Mouse (Mus musculus) gastrocnemius, adult 18-20 months (tissue): ENCODE data around the gene Tmem229b. TPM values are rescaled to one million over a fixed set of nuclear protein-coding genes. Genes with fewer than 3 reads are reported as not detected.
A peak's percentile ranks its signal among the peaks of the same experiment; 100 is the strongest.
"Not testable (repeated sequence)": the region's sequence is repeated elsewhere in the genome, so short reads cannot be mapped to it uniquely, and the experiment has no call there.

ENCODE experiments used
- DNase-seq: peaks from one replicate; pipeline ENCODE4 v3.0.0; 2021; ENCODE audit warnings: low spot score
- long read RNA-seq, 2 experiments: library from polyadenylated mRNA; stranded (forward); transcript quantifications; one replicate each; pipeline ENCODE4 v2.0.0; 2021
- total RNA-seq, 2 experiments: library from RNA; stranded (reverse); gene quantifications; 2 replicates each; pipeline ENCODE4 v1.2.3; 2021

The Tmem229b gene
- total RNA-seq = 1 to 10 TPM; 2.5 to 5.5 TPM
- long read RNA-seq, experiment 1, partial matches to known transcripts = 0 of 3 reads
- long read RNA-seq, experiment 1, other reads (novel, unspliced or antisense) = 2 of 3 reads
- long read RNA-seq, experiment 2, partial matches to known transcripts = 0 of 7 reads
- long read RNA-seq, experiment 2, other reads (novel, unspliced or antisense) = 6 of 7 reads

DNA sequence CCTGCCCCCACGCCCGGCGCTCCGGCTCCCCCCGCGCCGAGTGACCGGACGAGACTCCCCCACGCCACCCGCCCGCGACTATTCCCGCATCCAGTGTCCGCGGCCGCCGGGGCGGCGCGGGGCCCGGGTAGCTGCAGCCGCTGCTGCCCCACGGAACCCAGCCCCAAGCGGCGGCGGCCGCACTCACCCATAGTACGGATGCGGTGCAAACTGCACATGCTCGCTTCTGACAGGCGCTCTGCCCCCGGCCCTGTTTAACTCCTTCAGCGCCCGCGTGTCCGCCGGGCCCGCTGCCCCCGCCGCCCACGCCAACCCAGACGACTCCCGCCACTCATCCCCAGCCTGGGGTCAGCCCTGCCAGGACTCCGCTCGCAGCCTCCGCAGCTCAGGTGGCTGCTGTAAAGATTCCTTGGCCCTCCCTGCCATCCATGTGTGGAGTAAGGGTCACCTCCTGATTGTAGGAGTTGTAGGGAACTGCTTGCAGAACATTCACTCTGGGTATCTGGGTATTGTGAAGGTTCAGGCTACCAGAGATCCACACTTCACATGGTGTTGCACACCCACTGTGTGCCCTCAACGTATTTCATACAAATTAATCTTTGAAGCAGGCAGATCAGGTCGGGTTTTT lies at the start of gene Tmem229b:
Tmem229b (minus strand) TSS at position 502 of the 628 bp plus-strand sequence.
- peak; percentile 13 for DNase-seq

DNA sequence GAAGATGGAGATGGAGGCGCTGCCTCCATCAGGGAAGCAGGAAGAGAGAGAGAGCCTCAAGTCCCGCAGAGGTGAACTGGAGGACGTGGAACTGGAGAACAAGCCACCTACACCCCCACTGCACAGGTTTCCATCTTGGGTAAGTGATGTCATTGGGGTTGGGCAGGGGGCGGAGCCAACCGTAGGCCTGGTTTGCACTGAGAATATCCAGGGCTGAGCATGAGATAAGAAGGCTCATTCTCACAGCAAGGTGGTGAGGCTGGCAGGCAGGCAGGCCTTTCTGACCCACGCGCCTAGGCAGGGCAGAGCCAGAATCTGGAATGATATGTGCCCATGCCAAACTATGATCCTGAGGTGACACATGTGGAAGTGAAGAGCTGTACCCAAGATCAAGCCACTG lies 47.8 kb upstream of the Tmem229b start:
- DNase-seq = no peak

DNA sequence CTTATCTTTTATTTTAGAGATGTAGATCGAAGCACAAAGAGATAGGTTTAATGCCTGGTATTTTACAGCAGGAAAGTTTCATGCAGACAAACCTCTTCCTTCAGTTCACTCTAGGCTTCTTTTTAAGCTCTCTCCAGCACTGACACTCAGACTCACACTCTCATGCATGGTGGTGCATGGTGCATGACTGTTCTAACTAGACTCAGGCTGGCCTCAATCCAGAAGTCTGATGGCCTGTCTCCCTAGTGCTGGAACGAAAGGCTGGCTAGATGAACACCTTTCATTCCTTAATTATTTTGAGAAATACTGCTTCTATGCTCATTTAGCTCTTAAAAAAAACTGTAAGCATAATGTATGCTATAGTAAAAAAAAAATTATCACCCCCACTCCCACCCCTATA lies 44.6 kb upstream of the Tmem229b start:
- no peak for DNase-seq

DNA sequence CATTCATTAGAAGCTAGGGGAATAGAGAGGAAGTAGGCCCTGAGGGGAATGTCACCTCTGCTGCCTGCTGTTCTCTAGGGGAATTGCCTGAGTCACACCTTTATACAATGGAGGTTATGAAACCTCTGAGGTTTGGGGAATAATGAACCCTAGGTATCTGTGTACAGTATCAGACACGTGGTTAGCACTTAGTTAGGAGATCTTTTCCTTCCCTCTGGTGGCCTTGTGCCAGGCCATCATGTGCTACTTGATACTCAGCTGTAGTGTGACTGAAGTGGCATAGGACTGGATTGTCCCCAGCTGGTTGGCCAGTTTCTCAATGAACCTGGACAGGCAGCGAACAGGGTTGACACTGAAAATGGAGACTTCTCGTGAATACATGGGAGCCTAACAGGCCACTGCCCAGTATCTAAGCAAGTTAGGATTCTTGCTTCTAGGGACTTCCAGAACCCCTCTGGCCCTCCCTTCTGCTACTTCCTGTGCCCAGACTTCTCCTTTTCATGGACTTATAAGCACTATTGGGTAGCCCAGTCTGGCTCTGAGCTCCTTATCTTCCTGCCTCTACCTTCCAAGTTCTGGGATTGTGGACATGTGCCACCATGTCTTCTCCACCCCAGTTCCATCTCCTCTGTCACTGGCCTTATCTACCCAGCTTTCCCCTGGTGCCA lies 43.3 kb upstream of the Tmem229b start:
- no peak for DNase-seq

DNA sequence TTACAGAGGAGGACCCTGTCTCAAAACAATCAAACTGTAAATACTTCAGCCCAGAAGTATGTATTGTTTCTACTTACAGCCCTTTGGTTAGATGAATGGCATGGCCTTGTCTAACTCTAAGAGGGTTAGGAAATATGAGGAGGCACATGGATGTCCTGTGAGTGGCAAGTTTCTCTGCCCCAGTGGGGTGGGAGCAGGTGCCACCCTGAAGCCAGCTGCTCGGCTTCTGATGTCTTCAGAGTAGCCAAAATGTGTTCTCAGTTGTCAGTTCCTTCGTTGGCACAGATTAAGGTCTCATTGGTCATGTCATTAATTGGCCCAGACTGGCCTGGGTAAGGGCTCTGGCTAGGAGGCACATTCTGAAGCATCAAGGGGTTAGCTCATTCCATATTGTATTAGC lies 42.4 kb upstream of the Tmem229b start:
- peak; percentile 23 for DNase-seq

DNA sequence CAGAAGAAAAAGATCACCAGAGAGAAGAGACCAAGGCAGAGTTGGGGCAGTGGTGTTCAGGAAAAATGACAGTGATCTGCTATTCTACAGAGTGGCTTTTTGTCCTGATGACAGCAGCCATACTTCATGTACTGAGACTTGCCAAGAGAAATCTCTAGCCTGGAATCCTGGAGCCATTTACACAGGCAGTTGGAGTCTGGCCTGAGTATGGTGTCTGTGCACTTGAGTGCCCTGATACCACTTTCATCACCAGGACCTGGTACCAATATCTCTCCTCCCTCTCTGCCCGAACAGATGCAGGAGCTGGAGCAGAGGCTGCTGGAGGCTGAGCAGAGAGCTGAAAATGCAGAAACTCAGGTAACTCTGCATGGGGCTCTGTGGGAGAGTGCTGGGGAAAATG lies 41.5 kb upstream of the Tmem229b start:
- DNase-seq = no peak

DNA sequence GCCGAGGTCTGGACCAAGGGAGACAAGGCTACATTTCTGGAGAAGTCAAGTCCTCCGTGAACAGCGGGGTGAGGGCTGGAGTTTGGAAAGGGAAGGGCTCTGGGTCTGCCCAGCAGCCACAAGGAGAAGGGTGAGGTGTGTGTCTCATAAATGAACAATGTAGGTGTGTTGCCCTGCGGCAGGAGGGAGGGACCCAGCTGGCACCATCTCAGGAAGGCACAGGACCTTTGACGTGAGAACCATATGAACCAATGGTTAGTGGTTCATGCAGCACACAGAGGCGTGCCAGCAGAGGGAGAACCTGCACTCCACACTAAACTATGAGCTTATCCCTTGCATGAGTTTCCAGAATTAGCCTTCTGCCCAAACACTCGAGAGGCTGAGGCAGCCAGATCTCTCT lies 39.8 kb upstream of the Tmem229b start:
- no peak for DNase-seq

DNA sequence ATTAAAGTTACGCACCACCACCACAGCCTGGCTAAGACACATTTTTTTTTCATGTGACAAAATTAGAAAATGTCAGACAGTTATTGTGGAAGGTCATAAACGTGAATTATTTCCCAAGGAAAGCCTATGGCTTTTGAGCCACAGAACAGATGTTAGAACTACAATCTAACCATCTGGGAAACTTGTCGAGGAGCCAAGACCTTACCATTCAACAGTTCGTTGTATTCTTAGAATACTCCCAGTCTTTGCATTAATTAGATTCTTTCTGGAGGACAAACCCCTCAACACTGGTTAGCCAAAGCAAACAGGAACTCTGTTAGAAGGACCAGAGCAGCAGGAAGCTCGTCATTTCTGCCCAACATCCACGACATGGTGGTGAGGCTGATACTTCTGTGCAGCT lies 38.7 kb upstream of the Tmem229b start:
- no peak for DNase-seq

DNA sequence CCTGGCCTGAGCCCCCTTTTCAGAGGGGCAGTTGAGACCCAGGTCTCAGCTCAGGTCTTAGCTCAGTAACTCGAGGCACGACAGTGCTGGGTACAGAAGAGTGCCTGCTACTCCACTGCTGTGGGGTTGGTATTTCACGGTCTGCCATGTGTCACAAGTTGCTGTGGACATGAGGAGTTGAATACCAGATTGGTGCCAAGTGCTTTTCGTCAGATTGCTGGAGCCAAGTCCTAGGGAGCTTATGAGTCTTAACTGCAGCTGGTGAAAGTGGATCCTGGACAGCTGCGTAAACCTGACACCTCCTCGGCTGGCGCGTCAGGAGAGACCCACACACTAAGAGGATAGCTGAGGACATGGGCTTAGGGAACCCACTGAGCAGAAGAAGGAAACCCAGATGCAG lies 37.2 kb upstream of the Tmem229b start:
- DNase-seq = peak; percentile 84

DNA sequence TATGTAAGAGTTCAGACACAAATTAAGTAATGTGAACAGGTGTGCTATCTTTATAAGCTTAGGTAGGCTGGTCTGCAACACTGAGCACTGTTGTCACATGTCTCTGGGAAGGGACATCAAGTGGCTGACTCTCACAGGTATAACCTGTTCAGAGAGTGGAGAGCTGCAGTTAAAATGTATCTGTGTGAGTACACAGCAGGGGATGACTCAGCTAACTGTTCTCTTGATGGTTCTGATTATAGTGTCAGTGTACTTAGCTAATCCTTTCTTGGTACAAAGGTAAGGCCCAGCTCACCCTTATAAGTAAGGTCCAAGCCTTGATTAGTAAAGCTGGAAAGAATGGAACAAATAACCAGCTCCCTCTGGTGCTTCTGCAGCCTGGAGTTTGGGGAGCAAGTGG lies 34.0 kb upstream of the Tmem229b start:
- no peak for DNase-seq

DNA sequence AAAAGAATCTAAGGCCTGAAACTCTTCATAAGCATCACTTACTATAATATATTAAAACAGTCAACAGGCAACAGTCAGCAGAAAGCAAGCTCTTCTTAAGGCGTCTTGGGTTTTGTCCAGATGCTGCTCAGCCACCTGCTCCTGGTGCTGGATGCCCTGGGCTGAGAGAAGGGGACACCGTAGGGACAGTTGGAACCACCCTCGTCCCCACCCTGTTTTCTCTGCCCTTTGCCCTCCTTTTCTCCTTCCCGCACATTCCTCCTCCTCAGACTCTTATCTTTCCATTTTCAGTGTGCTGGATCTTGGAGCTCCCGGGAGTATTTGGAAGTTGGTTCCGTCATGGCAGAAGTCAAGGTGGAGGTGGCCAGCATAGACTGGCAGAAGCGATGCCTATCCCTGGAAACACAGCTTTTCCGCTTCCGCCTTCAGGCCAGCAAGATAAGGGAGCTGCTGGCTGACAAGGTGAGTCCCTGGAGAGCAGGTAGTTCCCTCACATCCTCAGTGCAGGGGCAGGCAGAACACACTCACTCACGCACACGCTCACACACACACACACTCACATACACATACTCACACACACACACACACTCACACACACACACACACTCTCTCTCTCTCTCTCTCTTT lies 32.9 kb upstream of the Tmem229b start:
- DNase-seq = no peak

DNA sequence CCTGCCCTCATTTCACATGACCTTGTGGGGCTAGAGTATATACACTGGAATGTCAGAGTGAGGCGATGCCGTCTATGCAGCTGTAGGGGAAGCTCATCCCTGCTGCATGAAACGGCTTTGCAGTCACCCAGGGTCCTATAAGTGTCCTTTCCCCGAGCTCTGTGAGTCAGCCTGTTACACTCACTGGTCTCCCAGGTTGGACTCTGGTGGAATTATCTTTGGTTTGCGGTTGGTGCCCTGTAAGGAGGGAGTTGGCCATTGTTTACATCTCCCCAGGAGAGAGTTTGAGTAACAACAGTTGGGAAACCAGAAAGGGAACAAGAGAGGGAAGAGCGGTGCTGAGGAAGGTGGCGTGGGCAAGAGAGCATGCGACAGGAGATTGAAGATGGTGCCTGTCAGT lies 32.3 kb upstream of the Tmem229b start:
- no peak for DNase-seq

DNA sequence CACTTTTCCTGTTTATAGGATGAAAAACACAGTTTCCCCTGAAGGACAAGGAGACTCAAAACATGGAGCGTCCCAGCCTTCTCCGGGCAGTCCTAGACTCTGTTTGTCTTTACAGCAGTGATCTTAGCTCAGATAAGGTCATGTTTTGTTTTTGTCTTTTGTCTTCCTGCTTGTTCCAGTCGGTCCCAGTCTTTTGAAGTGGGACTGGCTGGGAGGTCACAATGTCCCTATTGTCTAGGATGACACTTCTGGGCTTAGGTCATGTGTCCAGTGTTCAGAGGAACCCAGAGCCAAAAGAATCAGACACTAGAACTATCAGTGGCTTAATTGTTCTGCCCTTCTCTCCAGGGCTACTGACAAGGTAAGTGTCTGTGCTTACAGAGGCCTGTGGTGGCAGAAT lies 27.9 kb upstream of the Tmem229b start:
- DNase-seq = no peak

DNA sequence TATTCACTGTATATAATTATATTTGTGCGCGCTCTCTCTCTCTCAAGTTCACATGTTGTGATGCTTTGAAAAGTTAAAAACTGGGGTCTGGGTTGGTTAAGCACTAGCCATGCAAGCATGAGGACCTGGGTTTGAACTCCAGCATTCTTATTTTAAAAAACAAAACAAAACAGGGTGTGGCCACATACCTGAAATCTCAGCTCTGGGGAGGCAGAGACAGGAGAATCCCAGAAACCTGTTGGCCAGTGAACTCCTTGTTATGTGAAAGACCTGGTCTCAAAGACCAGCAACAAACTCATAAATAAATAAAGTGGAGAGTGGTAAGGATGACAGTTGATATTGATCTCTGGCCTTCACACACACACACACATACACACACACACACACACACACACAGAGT lies 26.9 kb upstream of the Tmem229b start:
- no peak for DNase-seq

DNA sequence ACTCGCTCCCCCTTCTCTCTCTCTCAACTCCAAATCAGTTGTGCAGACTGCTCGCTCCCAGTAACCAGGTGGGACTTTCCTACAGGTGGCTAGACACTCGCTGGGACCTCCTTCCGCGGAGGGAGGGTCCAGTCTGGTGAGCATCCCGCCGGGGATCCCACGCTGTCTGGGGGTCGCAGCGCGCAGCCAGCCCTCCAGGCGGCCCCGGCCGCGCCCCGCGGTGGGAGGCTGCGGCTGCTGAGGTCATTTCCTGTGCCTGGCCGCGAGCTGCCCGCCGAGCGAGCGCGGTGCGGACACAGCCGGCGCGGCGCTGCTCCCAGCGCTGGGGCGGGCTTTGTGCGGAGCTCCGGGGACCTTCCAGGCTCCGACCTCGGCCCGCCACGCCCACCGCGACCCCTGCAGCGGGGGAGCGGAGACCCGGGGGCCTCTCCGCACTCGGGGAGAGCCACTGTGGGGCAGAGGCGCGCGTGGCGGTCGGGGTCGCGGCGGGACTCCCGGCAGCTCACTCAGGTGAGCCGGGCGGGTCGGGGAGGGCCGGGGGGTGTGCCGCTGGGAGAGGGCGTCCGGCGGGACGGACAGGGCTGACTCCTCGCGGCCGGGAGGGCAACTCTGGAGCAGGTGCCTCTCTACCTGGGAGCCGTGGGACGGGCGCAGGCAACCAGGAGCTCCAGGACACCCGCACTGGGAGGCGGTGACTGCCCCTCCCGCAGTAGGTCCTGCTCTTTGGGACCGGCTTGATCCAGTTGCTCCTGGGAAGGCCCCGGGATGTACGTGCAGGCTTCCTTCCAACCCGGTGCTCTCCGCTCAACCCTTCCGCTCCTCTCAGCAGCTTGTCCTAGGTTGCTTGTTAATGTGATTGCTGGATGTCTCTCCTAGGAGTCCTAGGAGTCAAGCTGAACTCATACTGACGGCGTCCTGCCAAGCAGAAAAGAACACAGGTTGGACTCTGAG lies 21.8 kb upstream of the Tmem229b start, which contains the start of gene Plekhh1:
Plekhh1 (plus strand) TSS at position 253 of the 951 bp plus-strand sequence.
- DNase-seq = no peak

DNA sequence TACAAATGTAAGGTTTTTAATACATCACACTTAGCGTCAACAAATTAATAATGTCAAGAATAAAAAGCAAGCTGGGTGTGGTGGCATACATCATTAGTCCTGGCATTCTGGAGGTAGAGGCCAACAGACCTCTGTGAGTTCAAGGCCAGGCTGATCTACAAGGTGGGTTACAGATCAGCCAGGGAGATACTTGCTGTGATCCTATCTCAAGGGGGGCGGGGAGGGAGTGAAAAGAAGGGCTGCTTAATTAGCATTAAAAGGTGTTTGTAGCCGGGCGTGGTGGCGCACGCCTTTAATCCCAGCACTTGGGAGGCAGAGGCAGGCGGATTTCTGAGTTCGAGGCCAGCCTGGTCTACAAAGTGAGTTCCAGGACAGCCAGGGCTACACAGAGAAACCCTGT lies 20.1 kb upstream of the Tmem229b start:
- not testable (repeated sequence) for DNase-seq

DNA sequence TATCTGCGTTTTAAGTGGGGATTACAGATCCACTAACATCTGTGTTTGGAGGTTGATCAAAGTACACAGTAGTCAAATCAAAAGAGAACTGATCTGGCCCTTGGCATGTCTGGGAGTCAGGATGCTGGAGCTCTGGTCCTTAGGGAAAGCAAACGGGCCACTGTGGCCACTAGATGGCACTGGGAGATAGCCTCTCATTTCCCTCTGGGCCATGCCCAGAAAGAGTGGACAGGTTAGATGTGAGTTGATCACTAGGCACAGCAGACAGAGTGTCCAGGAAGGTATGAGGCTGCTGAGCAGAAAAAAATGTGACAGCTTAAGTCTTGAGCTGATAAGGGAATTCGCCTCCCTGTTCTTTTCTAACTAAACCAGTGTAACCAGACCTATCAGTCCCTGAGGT lies 15.5 kb upstream of the Tmem229b start:
- DNase-seq = peak; percentile 78

DNA sequence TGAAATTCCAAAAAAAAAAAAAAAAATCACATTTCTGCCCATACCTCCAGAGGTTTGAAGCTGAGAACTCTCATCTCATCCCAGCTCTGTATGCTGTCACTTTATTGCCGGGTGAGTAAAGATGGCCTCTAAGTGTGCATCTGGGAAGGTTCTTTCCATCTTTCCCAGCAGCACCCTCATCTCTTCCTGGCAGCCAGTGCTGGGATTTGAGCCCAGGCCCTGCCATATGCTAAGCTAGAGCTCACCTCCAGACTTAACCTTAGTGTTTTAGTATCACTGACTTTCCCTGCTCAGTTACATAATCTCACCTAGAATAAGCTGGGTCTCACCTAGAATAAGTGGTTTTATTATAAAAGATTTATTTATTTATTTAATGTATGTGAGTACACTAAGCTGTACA lies 14.5 kb upstream of the Tmem229b start:
- DNase-seq = no peak

DNA sequence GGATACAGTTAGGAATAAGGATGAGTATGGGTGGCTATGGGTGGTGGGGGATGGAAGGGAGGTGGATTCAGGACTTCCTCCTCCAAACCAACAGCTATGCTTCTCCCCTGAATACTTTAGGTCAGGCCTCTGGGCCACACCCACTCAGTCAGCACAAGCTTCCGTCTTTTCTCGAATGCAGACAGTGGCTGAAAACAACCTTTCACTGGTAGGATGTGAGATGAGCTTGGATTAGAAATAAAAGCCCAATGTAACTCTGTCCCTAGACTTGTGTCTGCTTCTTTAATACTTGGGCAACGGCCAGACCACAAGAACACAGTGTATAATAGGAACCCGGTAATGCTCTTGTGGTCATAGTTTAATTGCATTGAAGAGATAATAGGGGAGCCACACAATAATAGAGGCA lies 10.6 kb upstream of the Tmem229b start:
- DNase-seq = no peak

DNA sequence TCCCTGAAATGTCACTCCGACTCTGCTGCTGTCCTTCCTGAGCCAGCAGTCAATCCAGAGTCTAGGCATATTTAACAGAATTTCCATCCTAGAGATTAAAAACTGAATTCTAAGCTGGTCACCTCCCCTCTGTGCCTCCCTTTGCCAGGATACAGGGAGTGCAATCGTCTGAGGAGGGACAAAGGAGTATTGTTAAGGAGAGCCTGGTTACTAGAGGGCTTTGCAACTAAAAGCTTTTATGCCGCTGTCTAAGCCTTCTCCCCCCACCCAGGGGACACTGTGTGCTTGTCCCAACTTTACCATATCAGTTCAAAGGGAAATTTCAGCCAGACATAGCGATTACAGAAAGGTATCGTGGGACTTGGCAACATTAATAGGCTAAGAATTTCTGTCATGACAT lies 8.7 kb upstream of the Tmem229b start:
- no peak for DNase-seq

DNA sequence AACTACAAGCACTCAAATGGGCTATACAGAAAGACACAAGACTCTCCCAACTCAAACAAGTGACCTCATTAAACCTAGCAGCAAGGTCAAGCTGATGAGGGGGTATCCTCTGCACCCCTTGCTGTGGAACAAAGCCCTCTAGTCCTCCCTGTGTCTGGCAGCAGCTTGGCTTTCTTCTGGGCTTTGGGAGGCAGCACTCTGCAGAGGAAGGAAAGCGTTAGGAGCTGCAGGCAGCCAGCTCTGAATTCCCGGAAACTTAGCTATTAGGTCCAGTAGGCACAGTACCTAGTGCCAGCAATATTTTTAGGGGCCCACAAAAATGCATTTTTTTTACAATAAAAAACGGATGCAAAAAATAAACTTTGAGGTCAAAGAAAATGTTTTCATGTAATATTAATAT lies 3.1 kb upstream of the Tmem229b start:
- no peak for DNase-seq
